Mouse (Mus musculus): ENCODE measurements around the gene F2r.

Gene F2r

GRCm38 (mm10) chr13:95618309-95618712 lies at the start of gene F2r:
Gene F2r (minus strand): TSS chr13:95618487.
- DNase-seq (ENCODE audit: low spot score) = peak; percentile 79

GRCm38 (mm10) chr13:95667260-95667659 lies 49.0 kb upstream of the F2r start:
- DNase-seq (ENCODE audit: low spot score) = no peak

GRCm38 (mm10) chr13:95665644-95666356 lies 47.5 kb upstream of the F2r start:
- no peak for DNase-seq (ENCODE audit: low spot score)

- no peak for DNase-seq (ENCODE audit: low spot score)
Observed at GRCm38 (mm10) chr13:95663834-95664233, 45.5 kb upstream of the F2r start.

GRCm38 (mm10) chr13:95659432-95659831 lies 41.1 kb upstream of the F2r start:
- no peak for DNase-seq (ENCODE audit: low spot score)

- DNase-seq (ENCODE audit: low spot score) = no peak
Observed at GRCm38 (mm10) chr13:95657171-95657570, 38.9 kb upstream of the F2r start.

- no peak for DNase-seq (ENCODE audit: low spot score)
Observed at GRCm38 (mm10) chr13:95655284-95655683, 37.0 kb upstream of the F2r start.

GRCm38 (mm10) chr13:95653696-95654095 lies 35.4 kb upstream of the F2r start:
- DNase-seq (ENCODE audit: low spot score) = no peak

- no peak for DNase-seq (ENCODE audit: low spot score)
Observed at GRCm38 (mm10) chr13:95651870-95652668, 33.8 kb upstream of the F2r start.

- no peak for DNase-seq (ENCODE audit: low spot score)
Observed at GRCm38 (mm10) chr13:95649941-95650340, 31.7 kb upstream of the F2r start.

- no peak for DNase-seq (ENCODE audit: low spot score)
Observed at GRCm38 (mm10) chr13:95647248-95647647, 29.0 kb upstream of the F2r start.

- DNase-seq (ENCODE audit: low spot score) = no peak
Observed at GRCm38 (mm10) chr13:95646687-95647111, 28.4 kb upstream of the F2r start.

GRCm38 (mm10) chr13:95643740-95644139 lies 25.5 kb upstream of the F2r start:
- DNase-seq (ENCODE audit: low spot score) = no peak

GRCm38 (mm10) chr13:95641061-95641986 lies 23.0 kb upstream of the F2r start:
- DNase-seq (ENCODE audit: low spot score) = no peak

- no peak for DNase-seq (ENCODE audit: low spot score)
Observed at GRCm38 (mm10) chr13:95640408-95640807, 22.1 kb upstream of the F2r start.

GRCm38 (mm10) chr13:95639336-95640116 lies 21.2 kb upstream of the F2r start:
- DNase-seq (ENCODE audit: low spot score) = no peak

- DNase-seq (ENCODE audit: low spot score) = no peak
Observed at GRCm38 (mm10) chr13:95638894-95639293, 20.6 kb upstream of the F2r start.

GRCm38 (mm10) chr13:95637737-95638136 lies 19.4 kb upstream of the F2r start:
- no peak for DNase-seq (ENCODE audit: low spot score)

- DNase-seq (ENCODE audit: low spot score) = no peak
Observed at GRCm38 (mm10) chr13:95635301-95635700, 17.0 kb upstream of the F2r start.

- DNase-seq (ENCODE audit: low spot score) = no peak
Observed at GRCm38 (mm10) chr13:95634451-95634850, 16.2 kb upstream of the F2r start.

GRCm38 (mm10) chr13:95633384-95633783 lies 15.1 kb upstream of the F2r start:
- DNase-seq (ENCODE audit: low spot score) = no peak
